Mouse (Mus musculus): ENCODE results near the gene Apbb2.

Apbb2 gene

DNA sequence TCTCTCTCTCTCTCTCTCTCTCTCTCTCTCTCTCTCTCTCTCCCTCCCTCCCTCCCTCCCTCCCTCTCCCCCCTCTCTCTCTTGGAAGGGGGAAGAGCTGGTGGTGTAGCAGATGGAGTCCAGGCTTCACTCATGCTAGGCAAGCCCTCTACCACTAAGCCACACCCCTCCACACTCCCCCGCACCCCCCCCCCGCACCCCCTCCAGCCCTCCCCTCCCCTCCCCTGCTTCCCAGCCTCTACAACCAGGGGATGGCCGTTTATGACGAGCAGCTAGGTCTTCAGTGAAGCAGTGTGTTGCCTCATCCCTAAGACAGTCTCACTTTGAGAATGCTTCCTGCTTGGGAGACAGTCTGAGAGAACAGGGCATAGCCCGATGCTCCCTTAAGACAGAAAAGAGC, 210.6 kb downstream of the Apbb2 start:
- DNase-seq, result no peak

DNA sequence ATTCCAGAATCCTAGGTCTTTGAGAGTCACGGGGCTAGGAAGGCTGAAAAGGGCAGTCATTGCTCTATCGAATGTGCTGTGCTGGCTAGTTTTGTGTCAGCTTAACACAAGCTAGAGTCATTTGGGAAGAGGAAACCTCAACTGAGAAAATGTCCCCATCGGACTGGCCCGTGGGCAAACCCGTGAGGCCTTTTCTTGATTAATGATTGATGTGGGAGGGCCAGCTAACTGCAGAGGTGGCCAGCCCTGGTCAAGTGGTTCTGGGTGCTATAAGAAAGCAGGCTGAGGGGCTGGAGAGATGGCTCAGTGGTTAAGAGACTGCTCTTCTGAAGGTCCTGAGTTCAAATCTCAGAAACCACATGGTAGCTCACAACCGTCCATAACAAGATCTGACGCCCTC, 212.2 kb downstream of the Apbb2 start:
- DNase-seq, result no peak

DNA sequence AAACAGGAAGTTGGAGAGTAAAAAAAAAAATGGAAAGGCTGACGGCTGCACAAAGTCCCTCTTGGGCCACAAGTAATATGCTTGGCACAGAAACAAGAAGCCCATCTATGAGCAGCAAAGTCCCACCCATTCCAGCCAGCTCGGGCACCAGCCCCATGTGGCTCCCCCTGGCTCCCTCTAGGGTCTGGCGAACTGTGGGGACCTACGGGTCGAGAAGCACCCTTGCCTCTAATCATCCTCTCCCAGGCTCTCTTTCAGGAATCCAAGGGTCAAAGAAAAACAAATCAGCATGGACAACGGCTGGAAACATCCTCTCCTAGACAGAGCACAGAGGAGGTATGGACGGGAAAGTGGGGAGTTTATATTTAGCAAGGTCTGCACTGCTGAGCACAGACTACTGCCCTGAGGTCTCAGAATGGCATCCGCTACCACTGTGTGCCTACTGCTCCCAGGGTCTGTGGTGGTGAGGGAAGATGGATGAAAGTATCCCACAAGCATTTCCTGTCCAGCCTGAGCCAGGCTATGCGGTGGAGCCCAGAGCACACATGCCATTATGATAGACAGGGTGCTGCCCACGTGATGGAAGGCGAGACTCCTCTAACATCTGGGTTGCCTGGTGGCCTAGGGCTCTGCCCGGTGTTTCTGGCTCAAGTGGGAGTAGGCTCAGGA, 212.7 kb downstream of the Apbb2 start:
- no peak for DNase-seq

DNA sequence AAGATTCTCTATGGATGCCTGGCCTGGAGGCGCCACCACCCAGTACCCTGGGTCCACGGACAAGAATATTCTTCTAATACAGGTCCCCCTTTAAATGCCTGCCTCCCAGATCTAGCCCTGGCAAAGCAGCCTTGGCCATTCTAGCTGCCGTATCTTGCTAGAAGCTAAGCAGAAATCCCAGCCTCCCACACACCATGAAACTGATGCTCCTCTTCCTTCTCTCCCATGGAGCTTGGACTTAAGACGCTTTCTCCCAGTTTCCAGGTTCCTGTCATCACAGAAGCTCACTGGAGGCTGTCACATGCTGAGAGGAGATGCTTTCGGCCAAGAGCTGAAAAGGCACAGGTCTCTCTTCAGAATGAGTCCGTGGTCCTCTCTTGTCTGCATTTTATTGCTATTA, 213.3 kb downstream of the Apbb2 start:
- DNase-seq, result no peak

DNA sequence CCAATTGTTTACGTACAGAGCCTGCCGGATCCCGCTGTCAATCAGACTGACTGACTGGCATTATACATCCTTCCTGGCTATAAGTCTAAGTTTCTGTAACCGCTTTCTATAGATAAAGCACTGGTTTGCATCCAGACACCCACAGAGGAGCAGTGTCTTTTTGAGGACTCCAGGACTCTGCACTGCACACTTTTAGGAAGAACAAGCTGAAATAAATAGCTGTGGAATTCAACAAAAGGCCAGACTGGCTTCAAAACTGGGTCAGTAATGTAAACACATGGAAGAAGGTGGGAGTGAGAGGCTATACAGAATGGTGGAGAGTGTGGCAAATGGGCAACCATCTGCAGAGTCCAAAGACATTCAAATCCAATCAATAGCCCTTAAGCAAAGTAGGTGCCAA, 218.0 kb downstream of the Apbb2 start:
- no peak for DNase-seq

DNA sequence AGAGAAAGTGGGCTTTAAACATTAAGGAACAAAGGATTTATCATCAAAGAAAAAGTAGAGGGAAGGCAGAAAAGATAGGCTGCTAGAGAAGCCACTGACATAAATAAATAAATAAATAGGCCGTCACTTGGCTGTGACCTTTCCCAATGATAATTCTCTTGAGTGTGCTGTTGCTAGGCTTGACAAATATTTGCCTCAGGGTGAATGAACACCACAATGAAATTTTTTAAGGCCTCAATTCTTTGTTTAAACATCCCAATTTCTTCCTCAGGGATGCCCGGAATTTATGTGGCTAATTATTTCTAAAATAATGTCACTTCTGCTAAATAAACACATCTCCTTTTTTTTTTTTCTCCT, 219.3 kb downstream of the Apbb2 start:
- no peak for DNase-seq

DNA sequence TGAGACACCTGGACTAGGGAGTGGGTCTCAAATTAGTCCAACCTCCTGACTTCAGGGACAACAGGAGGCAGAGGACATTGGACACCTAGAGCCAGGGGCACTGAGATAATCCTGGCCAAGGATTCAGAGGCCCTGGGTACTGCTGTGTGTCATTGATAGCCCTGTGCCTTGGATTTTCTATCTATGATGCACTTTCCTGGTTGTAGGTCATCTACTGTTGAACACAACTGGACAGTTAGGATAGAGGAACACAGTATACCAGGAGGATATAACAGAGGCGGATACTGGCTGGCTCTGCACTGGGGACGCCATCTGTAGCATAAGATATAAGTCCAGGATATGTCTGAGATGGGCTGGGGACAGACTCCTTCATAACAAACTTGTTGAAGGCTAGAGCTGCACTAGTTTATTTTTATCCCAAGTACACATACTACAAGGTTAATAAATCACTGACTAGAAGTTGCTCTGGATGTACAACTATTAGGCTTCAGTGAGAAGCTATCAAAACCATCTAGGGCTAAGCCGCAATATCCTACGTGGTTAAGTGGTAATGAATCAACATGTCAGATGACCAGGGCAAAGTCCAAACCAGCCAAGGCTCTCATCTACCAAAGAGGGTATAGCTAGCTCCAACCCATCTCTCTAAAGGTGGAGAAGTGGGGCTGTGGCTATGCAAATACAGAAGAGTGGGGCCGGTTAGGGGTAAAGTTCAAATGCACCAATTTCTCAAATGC, 219.9 kb downstream of the Apbb2 start:
- DNase-seq, result no peak

DNA sequence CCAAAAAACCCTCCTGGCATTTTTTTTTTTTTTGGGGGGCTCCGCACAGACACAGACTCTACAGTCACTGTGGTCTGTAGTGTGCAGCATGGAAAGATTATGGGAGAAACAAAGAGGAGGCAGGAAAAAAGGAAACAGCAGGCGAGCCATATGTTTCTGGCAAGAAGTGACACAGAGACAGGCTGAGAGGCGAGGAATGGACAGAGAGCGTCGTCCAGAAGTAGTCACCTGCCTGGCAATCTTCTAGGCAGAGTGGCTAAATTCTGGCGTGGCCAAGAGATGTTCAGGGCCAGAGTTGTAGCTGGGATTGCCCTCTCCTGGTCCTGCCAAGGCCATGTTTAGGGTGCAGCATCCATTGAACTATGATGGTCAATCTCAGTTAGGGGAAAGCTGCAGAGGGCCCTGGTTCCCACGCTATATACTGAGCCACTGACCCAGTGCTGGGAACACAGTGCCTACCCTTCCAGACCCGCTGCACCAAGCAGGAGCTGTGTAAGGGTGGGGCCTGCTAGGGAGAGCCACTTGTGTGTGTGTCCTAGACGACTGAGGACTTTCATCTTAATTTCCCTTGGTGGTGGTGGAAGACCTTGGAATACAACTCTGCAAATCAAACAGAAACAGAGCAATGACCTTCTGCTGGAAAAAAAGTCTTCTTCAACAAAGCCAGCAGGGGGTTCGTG, 224.7 kb downstream of the Apbb2 start:
- DNase-seq, result no peak

DNA sequence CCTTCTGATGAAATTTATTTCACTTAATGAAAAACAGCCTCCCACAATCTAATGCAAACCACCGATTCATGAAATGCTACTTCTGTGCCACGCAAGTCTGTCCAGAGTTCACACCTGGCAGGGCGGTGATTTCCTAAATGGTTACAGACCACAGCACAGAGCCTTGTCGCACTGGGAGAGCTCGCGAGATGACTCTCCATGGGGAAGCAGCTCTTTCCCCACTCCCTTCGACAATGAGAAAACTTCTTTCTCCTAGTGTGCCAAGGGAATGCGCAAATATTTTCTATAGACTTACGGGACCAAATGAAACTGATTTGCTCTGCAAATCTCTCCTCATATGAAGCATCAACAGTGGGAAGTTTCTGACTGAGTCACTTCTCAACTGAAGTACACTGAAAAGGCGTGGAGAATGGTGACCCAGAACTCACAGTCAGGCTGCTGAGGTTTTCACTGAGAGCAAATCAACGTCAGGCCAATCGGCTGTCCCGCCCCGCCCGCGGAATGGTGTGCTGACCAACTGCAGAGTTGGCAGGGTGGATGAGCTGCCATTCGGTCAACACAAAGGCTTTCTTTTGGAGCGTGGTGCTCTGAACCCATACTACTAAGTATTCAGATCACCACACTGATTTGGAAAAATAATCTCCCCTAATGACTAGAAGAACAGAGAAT, 225.6 kb downstream of the Apbb2 start:
- no peak for DNase-seq

DNA sequence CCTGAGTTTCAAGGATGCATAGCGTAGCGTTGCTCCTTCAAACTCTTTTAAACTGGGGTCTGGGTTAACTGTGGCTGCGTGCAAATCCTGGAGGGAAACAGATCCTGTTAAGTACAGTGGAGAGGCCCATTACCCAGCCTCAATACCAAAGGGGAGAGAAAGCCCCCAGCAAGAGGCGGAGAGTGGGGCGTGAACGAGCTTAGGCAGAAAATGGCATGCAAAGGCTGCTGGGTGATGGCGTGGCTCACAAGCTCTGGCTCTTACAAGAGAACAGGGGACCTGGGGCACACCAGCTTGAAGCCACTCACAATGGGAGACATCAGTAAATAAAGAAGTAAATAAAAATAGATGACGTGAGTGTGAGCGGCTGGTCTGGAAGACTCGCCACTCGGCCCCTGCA, 226.8 kb downstream of the Apbb2 start:
- no peak for DNase-seq

DNA sequence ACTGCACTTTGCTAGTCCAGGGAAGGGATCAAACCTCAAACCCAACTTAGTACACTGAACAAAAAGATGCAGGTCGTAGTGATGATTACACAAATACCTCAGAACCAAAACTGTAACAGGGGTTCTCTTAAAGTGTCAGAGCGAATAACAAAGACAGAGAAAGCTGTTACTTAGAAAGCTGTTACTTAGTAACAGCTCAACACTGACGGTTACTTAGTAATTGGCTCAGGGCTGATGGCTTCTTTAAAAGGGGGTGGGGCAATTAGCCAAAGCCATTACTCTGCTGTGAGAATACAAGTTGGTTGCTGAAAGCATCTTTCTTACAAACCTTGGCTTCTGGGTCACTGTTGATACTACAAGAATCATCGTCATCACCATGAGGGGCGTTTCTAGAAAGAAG, 227.3 kb downstream of the Apbb2 start:
- DNase-seq, result no peak

DNA sequence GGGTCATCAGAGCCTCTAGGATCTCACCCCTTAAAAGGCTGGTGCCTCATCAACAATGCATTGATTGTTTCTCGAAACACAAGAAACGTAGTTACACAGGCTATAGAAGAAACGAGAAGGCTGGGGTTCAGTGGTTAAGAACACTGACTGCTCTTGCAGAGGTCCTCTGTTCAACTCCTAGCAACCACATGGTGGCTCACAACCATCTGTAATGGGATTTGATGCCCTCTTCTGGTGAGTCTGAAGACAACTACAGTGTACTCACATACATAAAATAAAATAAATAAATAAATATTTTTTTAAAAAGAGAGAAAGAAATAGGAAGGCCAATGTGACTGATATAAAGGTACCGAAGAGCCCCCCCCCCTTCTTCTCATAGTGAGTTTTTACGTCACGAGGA, 228.0 kb downstream of the Apbb2 start:
- no peak for DNase-seq

DNA sequence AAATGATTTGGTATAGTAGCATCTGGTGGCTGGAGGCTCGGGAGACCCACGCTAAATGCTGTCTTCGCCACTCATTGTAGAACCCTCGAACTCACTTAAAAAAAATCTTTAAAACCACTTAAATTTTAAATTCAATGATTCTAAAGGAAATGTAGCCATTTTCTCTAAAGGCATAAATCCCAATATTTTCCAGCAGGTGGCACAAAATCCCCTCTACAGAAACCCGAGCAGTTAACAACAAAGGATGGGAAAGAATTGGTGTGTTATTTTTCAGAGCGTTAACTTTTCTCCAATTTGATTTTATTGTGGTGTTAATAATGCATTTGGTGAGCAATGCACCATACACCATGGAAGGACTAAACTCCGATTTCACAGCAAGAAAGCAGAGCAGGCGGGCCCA, 231.1 kb downstream of the Apbb2 start:
- DNase-seq, result no peak

DNA sequence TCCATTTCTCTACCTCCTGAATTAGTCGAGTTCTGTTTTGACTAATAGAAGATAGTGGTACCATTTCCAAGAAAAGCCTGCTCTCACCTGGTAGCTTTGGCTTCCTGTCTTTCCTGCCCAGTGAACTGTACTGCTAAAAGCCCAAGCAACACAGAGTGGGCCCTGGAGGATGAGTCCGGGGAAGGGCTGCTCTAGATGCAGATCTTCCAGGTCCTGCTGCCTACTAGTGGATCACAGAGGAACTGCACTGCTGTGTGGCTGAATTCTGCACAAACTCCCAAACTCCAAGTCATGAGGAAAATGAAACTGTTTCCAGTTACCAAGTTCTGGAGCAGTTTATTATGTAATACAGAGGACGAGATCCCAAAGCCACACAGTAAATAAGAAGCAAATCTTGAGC, 232.9 kb downstream of the Apbb2 start:
- peak; percentile 31 to 40 for DNase-seq

DNA sequence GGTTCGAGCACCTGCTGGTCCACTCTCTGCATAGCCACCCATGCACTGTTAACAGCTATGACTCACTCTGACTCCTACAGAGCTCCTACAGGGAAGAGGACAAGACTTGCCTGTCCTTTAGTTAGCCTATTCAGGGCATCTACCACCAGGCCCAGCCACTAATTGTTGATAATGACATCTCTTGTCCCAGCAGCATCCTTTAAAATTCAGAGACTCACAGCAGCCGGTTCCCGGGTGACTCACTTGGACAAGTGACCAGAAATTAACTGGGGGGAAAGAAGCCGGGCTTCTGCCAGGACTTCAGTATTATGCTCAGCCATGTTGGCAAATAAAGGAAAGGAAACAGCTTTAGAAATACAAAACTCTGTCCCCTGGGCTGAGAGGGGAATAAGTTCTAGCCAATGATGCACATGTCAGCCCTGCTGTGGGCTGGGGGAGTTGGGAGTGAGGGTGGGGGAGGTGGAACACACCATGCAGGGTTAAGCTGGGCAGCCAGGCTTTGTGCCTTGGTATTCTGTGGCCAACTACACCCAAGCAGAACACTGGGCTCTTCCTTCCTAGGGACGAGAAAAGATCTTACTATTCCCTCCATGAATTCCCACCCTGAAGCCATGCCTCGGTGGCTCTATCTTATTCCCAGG, 233.7 kb downstream of the Apbb2 start:
- DNase-seq, result no peak

DNA sequence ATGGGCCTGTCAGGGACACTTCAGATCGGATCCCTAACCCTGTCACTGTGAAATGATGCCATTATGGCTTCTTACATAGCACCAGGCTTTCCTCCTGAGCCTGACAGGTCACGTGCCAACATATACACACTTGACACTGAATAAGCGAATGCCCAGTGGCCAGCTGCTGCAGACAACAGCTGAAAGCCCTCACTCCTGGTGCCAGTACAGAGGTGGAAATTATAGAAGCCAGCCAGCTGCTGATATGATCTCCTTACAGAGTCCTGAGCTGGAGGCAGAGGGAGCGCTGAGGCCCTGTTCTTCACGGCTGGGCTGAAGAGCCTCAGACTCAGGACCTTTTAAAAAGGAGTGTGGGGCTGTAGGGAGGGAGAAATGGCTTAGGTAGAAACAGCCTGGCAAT, 234.5 kb downstream of the Apbb2 start:
- DNase-seq, result no peak

DNA sequence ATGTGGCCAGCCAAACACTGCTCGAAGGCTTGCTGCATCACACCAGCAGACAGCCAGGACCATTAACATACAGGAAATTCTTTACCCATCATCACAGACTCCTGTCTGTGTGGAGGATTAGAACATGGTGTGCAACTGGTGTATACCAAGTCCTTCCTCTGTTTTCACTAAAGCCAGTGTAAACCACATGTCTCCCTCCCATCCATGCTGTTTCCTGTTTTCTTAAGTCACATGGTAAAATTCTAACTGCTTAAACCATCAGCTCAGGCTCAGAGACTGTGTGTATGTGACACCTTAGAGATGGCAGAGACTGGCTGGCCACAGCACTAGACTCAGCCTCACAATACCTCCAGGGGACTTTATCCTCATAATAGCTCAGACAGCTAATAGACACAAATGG, 236.5 kb downstream of the Apbb2 start:
- DNase-seq, result no peak

DNA sequence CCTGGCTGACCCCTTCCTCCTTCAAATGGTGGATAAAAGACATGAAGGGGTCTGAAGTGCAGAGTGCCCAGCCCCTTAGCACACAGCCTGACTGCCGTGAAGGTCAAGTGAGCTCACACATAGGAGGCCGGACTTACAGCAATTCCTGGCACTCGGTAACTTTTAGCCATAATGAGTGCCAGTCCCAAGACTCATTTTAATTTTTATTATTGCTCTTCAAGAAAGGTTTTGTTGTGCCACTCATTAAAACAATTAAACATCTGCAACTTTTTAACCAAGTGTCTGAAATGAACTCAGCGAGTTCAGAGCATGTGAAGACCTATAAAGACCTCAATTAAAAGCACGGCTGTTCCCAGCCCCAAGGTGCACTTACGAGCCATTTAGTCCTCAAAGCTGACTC, 239.6 kb downstream of the Apbb2 start:
- DNase-seq, result no peak

DNA sequence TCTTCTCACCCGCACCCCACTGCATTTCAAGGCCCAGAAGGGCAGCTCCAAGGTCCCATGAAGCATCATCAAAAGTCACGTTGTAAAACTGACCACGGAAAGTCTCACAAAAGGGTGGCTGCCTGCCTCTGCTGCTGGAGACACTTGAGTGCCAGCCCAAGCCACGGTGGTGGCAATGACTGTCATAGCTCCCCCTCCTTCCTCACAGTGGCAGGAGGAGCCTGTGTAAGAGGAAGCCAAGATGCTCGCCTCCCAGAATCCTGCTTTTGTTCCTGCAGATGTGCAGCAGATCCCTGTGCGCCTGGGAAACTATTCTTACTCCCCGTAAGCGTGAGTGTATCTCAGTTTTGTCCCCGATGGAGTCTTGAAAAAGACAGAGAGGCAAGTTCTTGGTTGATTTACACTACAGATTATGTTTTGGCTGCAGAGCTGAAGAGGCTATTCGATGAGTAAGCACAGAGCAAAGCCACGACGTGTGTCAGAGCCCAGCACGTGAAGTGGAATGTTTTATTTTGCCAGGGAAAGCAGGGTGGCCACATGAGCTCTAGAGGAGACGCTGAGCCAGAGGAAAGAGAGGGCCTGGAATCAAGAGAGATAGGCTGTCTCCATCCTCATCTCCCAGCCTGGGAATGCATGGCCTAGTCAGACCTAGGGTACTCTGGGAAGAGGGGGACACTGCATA, 241.9 kb downstream of the Apbb2 start:
- no peak for DNase-seq

DNA sequence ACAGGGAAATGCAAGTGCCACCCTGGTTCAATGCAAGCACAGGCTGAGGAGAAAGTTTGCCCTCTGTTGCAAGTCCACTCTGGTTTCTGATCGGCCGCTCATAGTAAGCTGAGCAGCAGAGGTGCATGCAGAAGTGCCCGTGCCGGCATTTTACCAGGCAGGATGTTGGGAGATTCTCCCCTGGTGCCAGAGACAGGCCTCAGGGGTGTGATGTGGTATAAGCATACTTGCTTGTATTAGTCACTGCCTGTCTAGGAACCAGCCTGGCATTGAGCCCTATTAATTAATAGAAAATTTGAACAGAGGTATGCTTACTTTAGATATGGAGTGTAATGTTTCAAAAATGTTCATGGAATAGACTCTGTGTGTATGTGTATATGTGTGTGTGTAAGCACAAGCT, 244.2 kb downstream of the Apbb2 start:
- no peak for DNase-seq

DNA sequence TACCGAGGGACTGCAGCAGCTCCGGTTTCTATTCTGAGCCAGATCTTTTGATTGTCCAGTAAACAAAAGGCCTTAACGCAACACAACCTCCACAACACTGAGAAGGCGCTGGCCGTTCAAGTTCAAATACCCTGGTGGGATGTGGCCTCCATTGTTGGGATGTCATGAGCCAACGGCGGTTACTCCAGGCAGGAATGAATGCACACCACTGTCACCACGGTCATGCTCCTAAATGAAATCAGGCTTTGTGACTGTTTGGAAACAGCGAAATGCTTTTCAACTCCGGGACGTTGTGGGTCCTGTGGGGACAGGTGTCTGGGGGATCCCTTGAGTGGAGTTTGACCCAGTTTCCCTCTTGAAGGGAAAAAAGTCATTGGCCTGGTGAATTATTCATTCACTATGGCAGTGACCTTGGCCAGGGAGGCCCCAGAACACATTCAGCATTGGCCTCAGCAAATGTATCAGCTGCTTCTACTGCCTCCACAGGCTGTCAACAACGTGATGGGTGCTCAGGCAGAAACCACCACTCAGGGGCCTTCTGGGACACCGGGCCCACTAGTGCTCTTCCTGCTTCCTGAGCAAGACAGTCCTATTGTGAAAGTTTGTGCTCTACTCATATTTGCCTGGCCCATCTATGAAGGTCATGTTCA, 244.9 kb downstream of the Apbb2 start:
- no peak for DNase-seq

DNA sequence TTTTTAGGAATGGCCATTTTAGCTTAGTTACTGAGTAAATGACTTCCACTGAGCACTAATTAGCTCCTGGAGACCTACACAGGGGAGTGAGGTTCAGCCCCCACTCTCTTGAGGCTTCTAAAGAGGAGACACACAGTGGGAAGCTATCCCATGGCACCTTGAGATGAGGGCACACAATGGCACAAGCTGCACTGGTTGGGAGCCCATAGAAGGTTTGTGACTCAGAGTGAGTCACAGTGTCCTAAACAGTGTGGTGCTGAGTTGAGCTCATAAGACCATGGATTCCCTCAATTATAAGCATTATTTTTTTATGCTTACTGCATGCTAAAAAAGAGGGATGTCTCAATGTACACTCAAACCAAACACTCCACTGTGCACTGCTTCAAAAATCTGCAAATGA, 247.5 kb downstream of the Apbb2 start:
- DNase-seq, result no peak

Measured in thymus, postnatal 36 days (tissue).